ENCODE assay signal across 12 mouse cellular contexts in genomic region chr16:97098508-97098907, GRCm38 (mm10).
A peak's percentile ranks its signal among the peaks of the same experiment; 100 is the strongest.
DNase-seq lines count a peak whose midpoint lies in the region; ATAC-seq lines count a peak whose summit lies in the region.
"Had no signal": no experiment of that assay in that cellular context is flagged by ENCODE, and none has a peak within 500 bp of the region (broad histone marks: within the 10 kb centered on the region; RNA-seq: fewer than 3 reads in every experiment).

No protein-coding gene starts in this region.

- DNase-seq in frontal cortex, postnatal 14 days (ENCODE audit: low spot score in 2 of 2): no peak
- DNase-seq in embryo, embryonic 10 days (ENCODE audit: low spot score): peak; percentile 7
- DNase-seq in heart, postnatal 10 days: no peak
- DNase-seq in urinary bladder, postnatal 36 days (ENCODE audit: low spot score in 2 of 2): no peak
- no peak for DNase-seq in liver, embryonic 11.5 days (ENCODE audit: low spot score)
- DNase-seq: adrenal gland, adult 8-10 months; cerebellum, postnatal 14 days had no signal

- peak; percentile 29; the same call in 1 of the 2 replicates for ATAC-seq in frontal cortex, adult (ENCODE audit: low TSS enrichment)
- ATAC-seq in hindbrain, embryonic 12.5 days (ENCODE audit: low FRiP score): peak; percentile 86
- peak; percentile 77 for ATAC-seq in midbrain, embryonic 15.5 days (replicated peaks)
- ATAC-seq in liver, embryonic 11.5 days (replicated peaks; ENCODE audit: low FRiP score): no peak

- H3K36me3 ChIP-seq in hindbrain, embryonic 12.5 days: no peaks in the 10 kb centered on the region
- no peaks in the 10 kb centered on the region for H3K36me3 ChIP-seq in midbrain, embryonic 15.5 days (replicated peaks)
- no peaks in the 10 kb centered on the region for H3K36me3 ChIP-seq in liver, embryonic 11.5 days (ENCODE audit: control insufficient read depth, insufficient read depth, low read length)
- H3K36me3 ChIP-seq: heart, embryonic 15.5 days; kidney, embryonic 15.5 days had no signal

- whole genome bisulfite sequencing in hindbrain, embryonic 12.5 days: 43% methylated on average over 5 of the region's 5 CpGs
- WGBS in midbrain, embryonic 15.5 days: 24% methylated on average over 5 of the region's 5 CpGs
- 75% methylated on average over 5 of the region's 5 CpGs for WGBS in liver, embryonic 11.5 days

- no peak overlapping the region for H3K9ac ChIP-seq in hindbrain, embryonic 12.5 days
- no peak overlapping the region for H3K9ac ChIP-seq in midbrain, embryonic 15.5 days
- no peak overlapping the region for H3K9ac ChIP-seq in liver, embryonic 11.5 days (ENCODE audit: low read depth, low read length)
- H3K9ac ChIP-seq: heart, embryonic 15.5 days; kidney, embryonic 15.5 days had no signal

- intact Hi-C loops in heart, postnatal 10 days (cut with DNase I): no loop called here

- no peak overlapping the region for H3K4me2 ChIP-seq in hindbrain, embryonic 12.5 days (replicated peaks)
- H3K4me2 ChIP-seq in midbrain, embryonic 15.5 days: no peak overlapping the region
- H3K4me2 ChIP-seq in liver, embryonic 11.5 days: no peak overlapping the region
- H3K4me2 ChIP-seq: heart, embryonic 15.5 days; kidney, embryonic 15.5 days had no signal

- no peak overlapping the region for H3K4me3 ChIP-seq in hindbrain, embryonic 12.5 days
- H3K4me3 ChIP-seq in midbrain, embryonic 15.5 days: no peak overlapping the region
- H3K4me3 ChIP-seq in liver, embryonic 11.5 days (ENCODE audit: low read depth, low read length): no peak overlapping the region
- H3K4me3 ChIP-seq: heart, embryonic 15.5 days; kidney, embryonic 15.5 days had no signal

- H3K27ac ChIP-seq in hindbrain, embryonic 12.5 days: peak overlapping the region; percentile 58
- H3K27ac ChIP-seq in midbrain, embryonic 15.5 days: peak overlapping the region; percentile 63
- no peak overlapping the region for H3K27ac ChIP-seq in liver, embryonic 11.5 days (ENCODE audit: low read depth, low read length)
- H3K27ac ChIP-seq: heart, embryonic 15.5 days; kidney, embryonic 15.5 days had no signal

- no peaks in the 10 kb centered on the region for H3K9me3 ChIP-seq in hindbrain, embryonic 12.5 days (replicated peaks)
- no peaks in the 10 kb centered on the region for H3K9me3 ChIP-seq in midbrain, embryonic 15.5 days
- no peaks in the 10 kb centered on the region for H3K9me3 ChIP-seq in liver, embryonic 11.5 days (ENCODE audit: control insufficient read depth, low read length)
- H3K9me3 ChIP-seq: heart, embryonic 15.5 days; kidney, embryonic 15.5 days had no signal

- no peaks in the 10 kb centered on the region for H3K27me3 ChIP-seq in hindbrain, embryonic 12.5 days
- no peaks in the 10 kb centered on the region for H3K27me3 ChIP-seq in midbrain, embryonic 15.5 days (replicated peaks)
- H3K27me3 ChIP-seq in liver, embryonic 11.5 days (replicated peaks; ENCODE audit: control insufficient read depth, insufficient read depth, low read length): no peaks in the 10 kb centered on the region
- H3K27me3 ChIP-seq: heart, embryonic 15.5 days; kidney, embryonic 15.5 days had no signal

- H3K4me1 ChIP-seq in hindbrain, embryonic 12.5 days: peaks cover 20% of the 10 kb centered on the region
- peaks cover 29% of the 10 kb centered on the region for H3K4me1 ChIP-seq in midbrain, embryonic 15.5 days
- no peaks in the 10 kb centered on the region for H3K4me1 ChIP-seq in liver, embryonic 11.5 days (replicated peaks; ENCODE audit: control insufficient read depth, insufficient read depth, low read length)
- H3K4me1 ChIP-seq: heart, embryonic 15.5 days had no signal
